Mouse (Mus musculus) MEL (cell line): Measurements from ENCODE around the gene Tnk2. TPM values are rescaled to one million over a fixed set of nuclear protein-coding genes. Genes with fewer than 3 reads are reported as not detected.
A peak's percentile ranks its signal among the peaks of the same experiment; 100 is the strongest.

Experiments used
- DNase-seq: peaks from one replicate; pipeline ENCODE4 v3.0.0; 2011; ENCODE audit warnings: low read depth, low spot score
- H3K27ac ChIP-seq: 2 replicates; pipeline ENCODE4 v1.5.1; 2012; ENCODE audit warnings: low read depth, mild to moderate bottlenecking, control low read depth, low read length, moderate library complexity; ENCODE audit not compliant: control insufficient read depth
- H3K27me3 ChIP-seq, 2 experiments: fragments of 150-350 bp in 1 of 2; sonication (generic) in 1 of 2; 2 replicates each; pipeline ENCODE4 v1.6.1; 2012; ENCODE audit warnings: low read length in 2 of 2, mild to moderate bottlenecking in 2 of 2, improper control_type of control experiment in 1 of 2, moderate library complexity in 1 of 2; ENCODE audit not compliant: insufficient read depth in 2 of 2, control insufficient read depth in 1 of 2
- H3K36me3 ChIP-seq, 2 experiments: 2 replicates each; pipeline ENCODE4 v1.6.1; 2012 to 2014; ENCODE audit warnings: low read length in 2 of 2, improper control_type of control experiment in 1 of 2, inconsistent platforms in 1 of 2, mild to moderate bottlenecking in 1 of 2; ENCODE audit not compliant: insufficient read depth in 2 of 2, control insufficient read depth in 1 of 2
- H3K4me1 ChIP-seq, 2 experiments: fragments of 150-350 bp in 1 of 2; sonication (generic) in 1 of 2; 2 replicates each; pipeline ENCODE4 v1.6.1; 2012; ENCODE audit warnings: low read length in 2 of 2, improper control_type of control experiment in 1 of 2, mild to moderate bottlenecking in 1 of 2; ENCODE audit not compliant: insufficient read depth in 2 of 2, control insufficient read depth in 1 of 2
- H3K4me3 ChIP-seq, 2 experiments: fragments of 150-350 bp in 1 of 2; sonication (generic) in 1 of 2; 2 replicates each; pipeline ENCODE4 v1.5.1; 2012; ENCODE audit warnings: low read depth in 2 of 2, low read length in 2 of 2, mild to moderate bottlenecking in 2 of 2, moderate library complexity in 2 of 2, control low read depth in 1 of 2, improper control_type of control experiment in 1 of 2; ENCODE audit not compliant: control insufficient read depth in 1 of 2, insufficient read depth in 1 of 2
- H3K79me2 ChIP-seq: 2 replicates; pipeline ENCODE4 v1.6.1; 2012; ENCODE audit warnings: mild to moderate bottlenecking, low read length, moderate library complexity; ENCODE audit not compliant: control insufficient read depth, poor library complexity, insufficient read depth
- H3K9ac ChIP-seq: 2 replicates; pipeline ENCODE4 v1.6.1; 2012; ENCODE audit warnings: low read depth, mild to moderate bottlenecking, control low read depth, low read length, moderate library complexity; ENCODE audit not compliant: control insufficient read depth, poor library complexity, severe bottlenecking
- H3K9me3 ChIP-seq: fragments of 150-350 bp; sonication (generic); replicated peaks from 2 replicates; pipeline ENCODE4 v1.6.1; 2012; ENCODE audit warnings: mild to moderate bottlenecking, low read length, improper control_type of control experiment, moderate library complexity; ENCODE audit not compliant: insufficient read depth
- CHD1 ChIP-seq: IDR thresholded peaks from 2 replicates; pipeline ENCODE4 v1.6.1; 2012; ENCODE audit warnings: low read depth, mild to moderate bottlenecking, inconsistent platforms, low read length, improper control_type of control experiment
- CHD2 ChIP-seq: IDR thresholded peaks from 2 replicates; pipeline ENCODE4 v1.6.1; 2011; ENCODE audit warnings: low read length, improper control_type of control experiment
- EP300 ChIP-seq, 2 experiments: IDR thresholded peaks; 2 replicates each; pipeline ENCODE4 v1.6.1; 2011; ENCODE audit warnings: improper control_type of control experiment in 2 of 2, low read length in 2 of 2, low read depth in 1 of 2, mild to moderate bottlenecking in 1 of 2
- GABPA ChIP-seq: IDR thresholded peaks from 2 replicates; pipeline ENCODE4 v1.6.1; 2012; ENCODE audit warnings: low read depth, mild to moderate bottlenecking, inconsistent platforms, low read length, improper control_type of control experiment, moderate library complexity
- GATA1 ChIP-seq: IDR thresholded peaks from 2 replicates; pipeline ENCODE4 v1.6.1; 2011; ENCODE audit warnings: low read depth, low read length, improper control_type of control experiment
- JUND ChIP-seq: IDR thresholded peaks from 2 replicates; pipeline ENCODE4 v1.6.1; 2011; ENCODE audit warnings: low read depth, mild to moderate bottlenecking, improper control_type of control experiment, low read length
- MAFK ChIP-seq: IDR thresholded peaks from 2 replicates; pipeline ENCODE4 v1.6.1; 2011; ENCODE audit warnings: low read depth, mild to moderate bottlenecking, low read length, improper control_type of control experiment, borderline replicate concordance
- MAZ ChIP-seq: IDR thresholded peaks from 2 replicates; pipeline ENCODE4 v1.6.1; 2012; ENCODE audit warnings: low read depth, mild to moderate bottlenecking, inconsistent platforms, low read length, improper control_type of control experiment
- MYC ChIP-seq: IDR thresholded peaks from 2 replicates; pipeline ENCODE4 v1.6.1; 2011; ENCODE audit warnings: low read depth, mild to moderate bottlenecking, low read length, improper control_type of control experiment, moderate library complexity
- NELFE ChIP-seq: IDR thresholded peaks from 2 replicates; pipeline ENCODE4 v1.6.1; 2011; ENCODE audit warnings: low read depth, low read length, improper control_type of control experiment
- POLR2A ChIP-seq, 2 experiments: IDR thresholded peaks; 2 replicates each; pipeline ENCODE4 v1.6.1; 2011 to 2012; ENCODE audit warnings: low read length in 2 of 2, mild to moderate bottlenecking in 2 of 2, control low read depth in 1 of 2, improper control_type of control experiment in 1 of 2, low read depth in 1 of 2, moderate library complexity in 1 of 2; ENCODE audit not compliant: control insufficient read depth in 1 of 2, insufficient read depth in 1 of 2, poor library complexity in 1 of 2
- POLR2AphosphoS2 ChIP-seq: IDR thresholded peaks from 2 replicates; pipeline ENCODE4 v1.6.1; 2011; ENCODE audit warnings: low read length, improper control_type of control experiment
- POLR2AphosphoS5 ChIP-seq: IDR thresholded peaks from 2 replicates; pipeline ENCODE4 v1.6.1; 2012; ENCODE audit warnings: low read depth, borderline replicate concordance, mild to moderate bottlenecking, inconsistent platforms, low read length, moderate library complexity, mixed read lengths
- RCOR1 ChIP-seq: IDR thresholded peaks from 2 replicates; pipeline ENCODE4 v1.6.1; 2012; ENCODE audit warnings: low read depth, mild to moderate bottlenecking, inconsistent platforms, low read length, improper control_type of control experiment
- SMC3 ChIP-seq: IDR thresholded peaks from 2 replicates; pipeline ENCODE4 v1.6.1; 2011; ENCODE audit warnings: low read depth, low read length, improper control_type of control experiment
- TAL1 ChIP-seq: IDR thresholded peaks from 2 replicates; pipeline ENCODE4 v1.6.1; 2012; ENCODE audit warnings: mild to moderate bottlenecking, inconsistent platforms, low read length, moderate library complexity, mixed read lengths
- ZC3H11A ChIP-seq: IDR thresholded peaks from 2 replicates; pipeline ENCODE4 v1.6.1; 2012; ENCODE audit warnings: low read depth, mild to moderate bottlenecking, inconsistent platforms, low read length, improper control_type of control experiment
- ZNF384 ChIP-seq: IDR thresholded peaks from 2 replicates; pipeline ENCODE4 v1.6.1; 2012; ENCODE audit warnings: low read depth, mild to moderate bottlenecking, inconsistent platforms, low read length, improper control_type of control experiment
- polyA plus RNA-seq, 2 experiments: library from polyadenylated mRNA; stranded (reverse) in 1 of 2; unstranded in 1 of 2; fragments of >175 nt in 1 of 2; fragments of >200 nt in 1 of 2; gene quantifications; 2 replicates each; pipeline versions ENCODE4 v1.2.1 to v1.2.4; 2012; ENCODE audit warnings: low replicate concordance in 2 of 2, low read depth in 1 of 2; ENCODE audit not compliant: insufficient read length in 2 of 2, insufficient read depth in 1 of 2, missing spikeins in 1 of 2
- total RNA-seq: library from RNA; depleted of rRNA; stranded (reverse); fragments of 300-350 nt; gene quantifications from 2 replicates; pipeline ENCODE4 v1.2.3, GENCODE M21; 2012

The Tnk2 gene
- total and polyA plus RNA-seq, 3 experiments = 34.8 to 77.0 TPM; not detected in 1

DNA sequence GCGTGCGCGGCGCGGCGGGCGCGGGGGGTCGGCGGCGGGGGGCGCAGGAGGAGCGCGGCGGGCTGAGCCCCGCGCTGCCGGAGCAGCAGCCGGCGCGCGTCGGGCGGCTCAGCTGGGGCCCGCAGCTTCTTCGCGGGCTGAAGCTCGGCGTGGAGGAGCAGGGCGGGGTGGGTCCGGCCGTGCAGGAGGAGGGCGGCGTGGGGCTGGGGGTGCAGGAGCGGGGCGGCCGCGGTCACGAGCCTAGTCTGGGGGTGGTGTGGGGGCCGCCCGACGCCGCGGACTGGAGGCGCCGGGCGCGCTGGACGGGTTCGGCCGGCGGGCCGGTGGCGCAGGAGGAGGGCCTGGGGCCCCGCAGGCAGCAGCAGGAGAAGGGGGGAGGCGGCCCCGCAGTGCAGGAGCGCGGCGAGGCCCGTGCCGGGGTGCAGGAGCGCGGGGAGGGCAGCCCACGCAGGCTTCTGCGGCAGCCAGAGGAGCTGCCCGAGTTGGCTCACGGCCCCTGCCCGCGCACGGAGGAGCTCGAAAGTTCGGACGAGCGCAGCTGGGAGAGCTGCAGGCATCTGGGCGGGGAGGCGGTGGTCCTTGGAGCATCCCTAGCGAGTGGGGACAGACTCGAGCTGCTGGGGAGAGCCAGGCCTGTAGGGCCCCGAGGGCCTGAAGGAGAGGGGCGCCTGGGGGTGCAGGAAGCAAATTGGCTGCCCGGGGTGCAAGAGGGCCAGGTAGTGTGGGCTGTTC lies 561 bp downstream of the Tnk2 start:
- H3K27ac ChIP-seq = peak overlapping the region; percentile 25
- H3K79me2 ChIP-seq = peaks cover 19% of the 10 kb centered on the region
- no peaks in the 10 kb centered on the region for H3K27me3 ChIP-seq
- DNase-seq = no peak
- H3K4me1 ChIP-seq = peaks cover 2 to 10% of the 10 kb centered on the region in 2 experiments; a peak in 3 of 4 replicates
- H3K9me3 ChIP-seq = no peaks in the 10 kb centered on the region
- H3K9ac ChIP-seq = peak overlapping the region; percentile 80
- TF ChIP-seq NELFE (no peak), CHD1 (0 out of 2 replicates have a peak, but pooled peaks have one; percentile 39), POLR2AphosphoS2 (no peak), RCOR1 (no peak), TAL1 (no peak), SMC3 (no peak), ZNF384 (no peak), JUND (no peak), MYC (no peak)
- TF ChIP-seq, all 39 proteins: peak for 1
- Histone ChIP-seq H3K4me3 (peak overlapping the region; percentile 58 to 81), H3K36me3 (0 out of 4 replicates have a peak, but pooled peaks cover 0 to 5% of the 10 kb centered on the region in 2 experiments)

DNA sequence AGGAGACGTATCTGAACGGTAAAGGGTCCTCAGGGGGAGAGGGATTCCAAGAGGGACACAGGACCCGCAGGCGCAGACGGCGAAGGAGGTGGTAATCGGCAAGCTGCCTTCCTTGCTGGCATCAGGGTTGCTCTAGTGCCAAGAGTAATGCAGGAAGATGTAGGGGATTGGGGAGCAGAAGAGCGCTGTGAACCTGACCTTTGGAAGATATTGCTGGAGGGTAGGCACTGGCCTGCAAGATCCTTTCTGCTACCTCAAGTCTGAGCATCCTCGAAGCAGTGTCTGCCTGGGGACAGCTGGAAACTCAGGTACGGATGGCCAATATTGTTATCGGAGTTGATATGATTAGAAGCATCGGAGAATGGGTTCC lies 1.1 kb downstream of the Tnk2 start:
- peak overlapping the region; percentile 25 for H3K27ac ChIP-seq

More for the DNA sequence above, 1.1 kb downstream of the Tnk2 start:
- peaks cover 19% of the 10 kb centered on the region for H3K79me2 ChIP-seq
- H3K27me3 ChIP-seq = no peaks in the 10 kb centered on the region
- peak overlapping the region; percentile 80 for H3K9ac ChIP-seq
- peak overlapping the region; percentile 58 to 81 for H3K4me3 ChIP-seq
- H3K9me3 ChIP-seq = no peaks in the 10 kb centered on the region
- DNase-seq = no peak
- 0 out of 4 replicates have a peak, but pooled peaks cover 0 to 5% of the 10 kb centered on the region in 2 experiments for H3K36me3 ChIP-seq
- H3K4me1 ChIP-seq = peaks cover 2 to 10% of the 10 kb centered on the region in 2 experiments; a peak in 3 of 4 replicates
- TF ChIP-seq MAFK (no peak), MAZ (no peak), GATA1 (no peak), CHD1 (no peak), GABPA (no peak), POLR2AphosphoS5 (no peak), POLR2A (IDR thresholded peaks at IDR 0.05; ENCODE audit: control insufficient read depth in 1 of 2, insufficient read depth in 1 of 2, low read depth in 1 of 2, low read length in 2 of 2, poor library complexity in 1 of 2) (no peak), JUND (no peak), ZC3H11A (no peak), EP300 (IDR thresholded peaks at IDR 0.05; ENCODE audit: low read depth in 1 of 2, low read length in 2 of 2) (no peak), CHD2 (no peak), ZNF384 (no peak)
- TF ChIP-seq, all 39 proteins: peak for 0
